Mouse (Mus musculus): ENCODE results near the gene Gm11595. TPM values are rescaled to one million over a fixed set of nuclear protein-coding genes. Genes with fewer than 3 reads are reported as not detected.

Gm11595 gene
- polyA plus RNA-seq, 1 experiment from 2014 or later = not detected

GRCm38 (mm10) chr11:99768410-99768809 lies 4.3 kb downstream of the Gm11595 start:
- Histone ChIP-seq H3K9ac (ENCODE audit: low read length) (no peak overlapping the region), H3K36me3 (ENCODE audit: control insufficient read depth, insufficient read depth, low read length) (no peaks in the 10 kb centered on the region), H3K4me2 (ENCODE audit: low read length) (no peak overlapping the region), H3K27me3 (replicated peaks; ENCODE audit: control insufficient read depth, insufficient read depth, low read length) (no peaks in the 10 kb centered on the region), H3K4me1 (replicated peaks; ENCODE audit: control insufficient read depth, insufficient read depth, low read length) (no peaks in the 10 kb centered on the region), H3K27ac (ENCODE audit: low read depth) (no peak overlapping the region), H3K9me3 (ENCODE audit: control insufficient read depth, low read length) (no peaks in the 10 kb centered on the region), H3K4me3 (ENCODE audit: low read depth, low read length) (no peak overlapping the region)
- ATAC-seq (replicated peaks; ENCODE audit: low FRiP score, low TSS enrichment, low read depth) (no peak), DNase-seq (ENCODE audit: low spot score) (no peak)
- WGBS = 74% methylated on average over 2 of the region's 2 CpGs

DNA sequence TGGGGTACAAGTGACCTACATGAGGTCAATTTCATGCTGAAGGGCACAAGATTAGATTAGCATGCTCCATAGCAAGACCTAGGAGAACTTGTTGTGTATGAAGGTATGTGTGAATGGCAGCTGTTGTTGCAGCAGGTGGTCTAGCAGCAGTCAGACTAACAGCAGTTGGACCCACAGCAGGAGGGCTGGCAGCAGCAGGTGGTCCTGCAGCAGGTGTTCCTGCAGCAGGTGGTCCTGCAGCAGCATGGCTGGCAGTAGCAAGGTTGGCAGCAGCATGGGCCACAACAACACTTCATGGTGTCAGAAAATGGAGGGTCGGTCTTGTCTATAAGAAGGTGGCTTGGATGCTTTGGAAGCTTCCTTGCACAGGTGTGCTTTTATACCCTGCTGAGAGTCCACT lies 13.8 kb downstream of the Gm11595 start:
- DNase-seq (ENCODE audit: low spot score) (no peak), ATAC-seq (replicated peaks; ENCODE audit: low FRiP score, low TSS enrichment, low read depth) (no peak)
- Histone ChIP-seq H3K4me2 (ENCODE audit: low read length) (no peak overlapping the region), H3K9me3 (ENCODE audit: control insufficient read depth, low read length) (no peaks in the 10 kb centered on the region), H3K27ac (ENCODE audit: low read depth) (no peak overlapping the region), H3K36me3 (ENCODE audit: control insufficient read depth, insufficient read depth, low read length) (no peaks in the 10 kb centered on the region), H3K27me3 (replicated peaks; ENCODE audit: control insufficient read depth, insufficient read depth, low read length) (no peaks in the 10 kb centered on the region), H3K4me3 (ENCODE audit: low read depth, low read length) (no peak overlapping the region), H3K9ac (ENCODE audit: low read length) (no peak overlapping the region), H3K4me1 (replicated peaks; ENCODE audit: control insufficient read depth, insufficient read depth, low read length) (no peaks in the 10 kb centered on the region)
- WGBS = 83% methylated on average over 1 of the region's 1 CpGs

DNA sequence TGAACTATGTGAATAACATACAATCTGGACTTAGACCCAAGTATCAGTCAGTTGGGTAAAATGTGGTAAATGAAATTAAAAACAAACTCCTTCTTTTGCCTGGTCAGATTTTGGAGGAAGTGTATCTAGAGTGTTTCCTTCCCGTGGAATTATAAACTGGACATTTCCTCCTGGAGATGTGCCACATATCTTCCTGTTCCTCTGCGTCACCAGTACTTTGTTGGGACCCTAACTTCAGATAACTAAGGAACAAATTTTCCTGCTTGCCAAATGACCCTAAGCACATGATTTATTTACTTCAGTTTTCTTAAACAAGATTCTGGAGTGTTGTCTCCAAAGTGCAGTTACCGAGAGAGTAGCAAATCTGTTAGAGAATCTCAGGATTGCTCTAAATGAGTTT lies 28.7 kb downstream of the Gm11595 start:
- no peak overlapping the region for H3K27ac ChIP-seq (ENCODE audit: low read depth)
- no peak overlapping the region for H3K9ac ChIP-seq (ENCODE audit: low read length)
- 76% methylated on average over 3 of the region's 3 CpGs for WGBS
- H3K4me3 ChIP-seq (ENCODE audit: low read depth, low read length) = no peak overlapping the region
- DNase-seq (ENCODE audit: low spot score) (no peak), ATAC-seq (replicated peaks; ENCODE audit: low FRiP score, low TSS enrichment, low read depth) (no peak)
- H3K27me3 ChIP-seq (replicated peaks; ENCODE audit: control insufficient read depth, insufficient read depth, low read length) = no peaks in the 10 kb centered on the region
- no peaks in the 10 kb centered on the region for H3K9me3 ChIP-seq (ENCODE audit: control insufficient read depth, low read length)
- no peaks in the 10 kb centered on the region for H3K4me1 ChIP-seq (replicated peaks; ENCODE audit: control insufficient read depth, insufficient read depth, low read length)
- no peak overlapping the region for H3K4me2 ChIP-seq (ENCODE audit: low read length)
- no peaks in the 10 kb centered on the region for H3K36me3 ChIP-seq (ENCODE audit: control insufficient read depth, insufficient read depth, low read length)

DNA sequence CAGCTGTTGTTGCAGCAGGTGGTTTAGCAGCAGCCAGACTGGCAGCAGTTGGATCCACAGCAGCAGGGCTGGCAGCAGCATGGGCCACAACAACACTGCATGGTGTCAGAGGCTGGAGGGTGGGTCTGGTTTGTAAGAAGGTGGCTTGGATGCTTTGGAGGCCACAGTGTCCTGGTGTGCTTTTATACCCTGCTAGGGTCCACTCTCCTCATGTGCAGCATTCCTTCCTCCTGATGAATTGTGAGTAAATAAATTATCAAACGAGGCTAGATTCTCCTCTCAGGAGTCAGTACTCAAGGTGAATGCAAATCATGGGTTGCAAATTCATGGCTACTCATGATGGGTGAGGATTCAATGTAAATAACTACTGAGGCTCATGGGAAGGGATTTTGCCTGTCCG lies 38.5 kb downstream of the Gm11595 start, which contains the start of gene Gm14180:
Gene Gm14180 (minus strand): TSS at position 101 of the 400 bp plus-strand sequence.
- 57% methylated on average over 2 of the region's 2 CpGs for WGBS
- no peak within 1 kb of the TSS for H3K27ac ChIP-seq (ENCODE audit: low read depth)

GRCm38 (mm10) chr11:99724061-99724460 lies 48.7 kb downstream of the Gm11595 start:
- no peak overlapping the region for H3K4me2 ChIP-seq (ENCODE audit: low read length)
- no peaks in the 10 kb centered on the region for H3K4me1 ChIP-seq (replicated peaks; ENCODE audit: control insufficient read depth, insufficient read depth, low read length)
- H3K27me3 ChIP-seq (replicated peaks; ENCODE audit: control insufficient read depth, insufficient read depth, low read length) = no peaks in the 10 kb centered on the region
- DNase-seq (ENCODE audit: low spot score) (no peak), ATAC-seq (replicated peaks; ENCODE audit: low FRiP score, low TSS enrichment, low read depth) (no peak)
- H3K36me3 ChIP-seq (ENCODE audit: control insufficient read depth, insufficient read depth, low read length) = no peaks in the 10 kb centered on the region
- H3K9me3 ChIP-seq (ENCODE audit: control insufficient read depth, low read length) = no peaks in the 10 kb centered on the region
- no peak overlapping the region for H3K27ac ChIP-seq (ENCODE audit: low read depth)
- no peak overlapping the region for H3K9ac ChIP-seq (ENCODE audit: low read length)
- WGBS = 92% methylated on average over 2 of the region's 2 CpGs
- H3K4me3 ChIP-seq (ENCODE audit: low read depth, low read length) = no peak overlapping the region

More for the DNA sequence above, 38.5 kb downstream of the Gm11595 start, which contains the start of gene Gm14180:
- H3K4me1 ChIP-seq (replicated peaks; ENCODE audit: control insufficient read depth, insufficient read depth, low read length) = no peaks in the 10 kb centered on the region
- no peaks in the 10 kb centered on the region for H3K27me3 ChIP-seq (replicated peaks; ENCODE audit: control insufficient read depth, insufficient read depth, low read length)
- DNase-seq (ENCODE audit: low spot score) = no peak
- no peak within 1 kb of the TSS for H3K4me2 ChIP-seq (ENCODE audit: low read length)
- H3K9ac ChIP-seq (ENCODE audit: low read length) = no peak within 1 kb of the TSS
- no peaks in the 10 kb centered on the region for H3K36me3 ChIP-seq (ENCODE audit: control insufficient read depth, insufficient read depth, low read length)
- H3K9me3 ChIP-seq (ENCODE audit: control insufficient read depth, low read length) = no peaks in the 10 kb centered on the region
- ATAC-seq (replicated peaks; ENCODE audit: low FRiP score, low TSS enrichment, low read depth) = no peak
- H3K4me3 ChIP-seq (ENCODE audit: low read depth, low read length) = no peak within 1 kb of the TSS

Other genes with a start within 250 kb of the Gm11595 start
- gene Krt40, start 229.8 kb downstream of the Gm11595 start, polyA plus RNA-seq (2014; fragmentation: Nextera tagmentation; extraction: Ambion mirVana) = not detected in 2 replicates
- gene Krtap3-3, start 222.0 kb downstream of the Gm11595 start, polyA plus RNA-seq (2014; fragmentation: Nextera tagmentation; extraction: Ambion mirVana) = not detected in 2 replicates
- gene Krtap3-2, start 216.1 kb downstream of the Gm11595 start, polyA plus RNA-seq (2014; fragmentation: Nextera tagmentation; extraction: Ambion mirVana) = not detected in 2 replicates
- not detected in 2 replicates for gene Gm11939, start 213.4 kb downstream of the Gm11595 start, polyA plus RNA-seq (2014; fragmentation: Nextera tagmentation; extraction: Ambion mirVana)
- not detected in 2 replicates for gene Krtap3-1, start 206.3 kb downstream of the Gm11595 start, polyA plus RNA-seq (2014; fragmentation: Nextera tagmentation; extraction: Ambion mirVana)
- not detected in 2 replicates for gene Krtap1-5, start 191.9 kb downstream of the Gm11595 start, polyA plus RNA-seq (2014; fragmentation: Nextera tagmentation; extraction: Ambion mirVana)
- gene Krtap1-4, start 189.3 kb downstream of the Gm11595 start, polyA plus RNA-seq (2014; fragmentation: Nextera tagmentation; extraction: Ambion mirVana) = not detected in 2 replicates
- not detected in 2 replicates for gene Krtap1-3, start 181.6 kb downstream of the Gm11595 start, polyA plus RNA-seq (2014; fragmentation: Nextera tagmentation; extraction: Ambion mirVana)
- gene Krtap9-3, start 174.8 kb downstream of the Gm11595 start, polyA plus RNA-seq (2014; fragmentation: Nextera tagmentation; extraction: Ambion mirVana) = not detected in 2 replicates
- not detected in 2 replicates for gene Gm11938, start 169.6 kb downstream of the Gm11595 start, polyA plus RNA-seq (2014; fragmentation: Nextera tagmentation; extraction: Ambion mirVana)
- gene Gm11937, start 162.7 kb downstream of the Gm11595 start, polyA plus RNA-seq (2014; fragmentation: Nextera tagmentation; extraction: Ambion mirVana) = not detected in 2 replicates
- gene Krtap2-4, start 158.1 kb downstream of the Gm11595 start, polyA plus RNA-seq (2014; fragmentation: Nextera tagmentation; extraction: Ambion mirVana) = not detected in 2 replicates
- gene Gm11562, start 152.5 kb downstream of the Gm11595 start, polyA plus RNA-seq (2014; fragmentation: Nextera tagmentation; extraction: Ambion mirVana) = not detected in 2 replicates
- gene Krtap4-1, start 144.7 kb downstream of the Gm11595 start, polyA plus RNA-seq (2014; fragmentation: Nextera tagmentation; extraction: Ambion mirVana) = not detected in 2 replicates
- not detected in 2 replicates for gene Krtap4-2, start 137.8 kb downstream of the Gm11595 start, polyA plus RNA-seq (2014; fragmentation: Nextera tagmentation; extraction: Ambion mirVana)
- gene Krtap4-7, start 128.8 kb downstream of the Gm11595 start, polyA plus RNA-seq (2014; fragmentation: Nextera tagmentation; extraction: Ambion mirVana) = not detected in 2 replicates
- gene Gm11555, start 122.7 kb downstream of the Gm11595 start, polyA plus RNA-seq (2014; fragmentation: Nextera tagmentation; extraction: Ambion mirVana) = not detected in 2 replicates
- gene Gm11563, start 114.0 kb downstream of the Gm11595 start, polyA plus RNA-seq (2014; fragmentation: Nextera tagmentation; extraction: Ambion mirVana) = not detected in 2 replicates
- not detected in 2 replicates for gene Krtap4-6, start 107.0 kb downstream of the Gm11595 start, polyA plus RNA-seq (2014; fragmentation: Nextera tagmentation; extraction: Ambion mirVana)
- gene Gm14190, start 82.2 kb downstream of the Gm11595 start, polyA plus RNA-seq (2014; fragmentation: Nextera tagmentation; extraction: Ambion mirVana) = not detected in 2 replicates
- not detected in 2 replicates for gene Gm14180, start 38.6 kb downstream of the Gm11595 start, polyA plus RNA-seq (2014; fragmentation: Nextera tagmentation; extraction: Ambion mirVana)
- gene Krtap4-8, start 7.8 kb upstream of the Gm11595 start, polyA plus RNA-seq (2014; fragmentation: Nextera tagmentation; extraction: Ambion mirVana) = not detected in 2 replicates
- not detected in 2 replicates for gene Krtap4-9, start 12.3 kb upstream of the Gm11595 start, polyA plus RNA-seq (2014; fragmentation: Nextera tagmentation; extraction: Ambion mirVana)
- not detected in 2 replicates for gene Gm11596, start 20.6 kb upstream of the Gm11595 start, polyA plus RNA-seq (2014; fragmentation: Nextera tagmentation; extraction: Ambion mirVana)
- gene Gm11569, start 26.0 kb upstream of the Gm11595 start, polyA plus RNA-seq (2014; fragmentation: Nextera tagmentation; extraction: Ambion mirVana) = not detected in 2 replicates
- gene Gm11554, start 31.5 kb upstream of the Gm11595 start, polyA plus RNA-seq (2014; fragmentation: Nextera tagmentation; extraction: Ambion mirVana) = not detected in 2 replicates
- gene Krtap4-13, start 37.0 kb upstream of the Gm11595 start, polyA plus RNA-seq (2014; fragmentation: Nextera tagmentation; extraction: Ambion mirVana) = not detected in 2 replicates
- not detected in 2 replicates for gene Gm11564, start 42.8 kb upstream of the Gm11595 start, polyA plus RNA-seq (2014; fragmentation: Nextera tagmentation; extraction: Ambion mirVana)
- gene 2300003K06Rik, start 65.2 kb upstream of the Gm11595 start, polyA plus RNA-seq (2014; fragmentation: Nextera tagmentation; extraction: Ambion mirVana) = not detected in 2 replicates
- gene Krtap4-16, start 78.7 kb upstream of the Gm11595 start, polyA plus RNA-seq (2014; fragmentation: Nextera tagmentation; extraction: Ambion mirVana) = 0.19 TPM in 1 of 2 replicates, not detected in the other
- gene Gm11568, start 85.0 kb upstream of the Gm11595 start, polyA plus RNA-seq (2014; fragmentation: Nextera tagmentation; extraction: Ambion mirVana) = not detected in 2 replicates
- not detected in 2 replicates for gene Gm11559, start 91.6 kb upstream of the Gm11595 start, polyA plus RNA-seq (2014; fragmentation: Nextera tagmentation; extraction: Ambion mirVana)
- gene Krtap9-1, start 100.5 kb upstream of the Gm11595 start, polyA plus RNA-seq (2014; fragmentation: Nextera tagmentation; extraction: Ambion mirVana) = not detected in 2 replicates
- gene Gm11567, start 106.3 kb upstream of the Gm11595 start, polyA plus RNA-seq (2014; fragmentation: Nextera tagmentation; extraction: Ambion mirVana) = not detected in 2 replicates
- gene Krtap31-1, start 135.0 kb upstream of the Gm11595 start, polyA plus RNA-seq (2014; fragmentation: Nextera tagmentation; extraction: Ambion mirVana) = not detected in 2 replicates
- not detected in 2 replicates for gene Gm11565, start 141.8 kb upstream of the Gm11595 start, polyA plus RNA-seq (2014; fragmentation: Nextera tagmentation; extraction: Ambion mirVana)
- not detected in 2 replicates for gene Krtap31-2, start 163.4 kb upstream of the Gm11595 start, polyA plus RNA-seq (2014; fragmentation: Nextera tagmentation; extraction: Ambion mirVana)
- not detected in 2 replicates for gene Krtap9-5, start 175.6 kb upstream of the Gm11595 start, polyA plus RNA-seq (2014; fragmentation: Nextera tagmentation; extraction: Ambion mirVana)
- gene Krtap29-1, start 206.1 kb upstream of the Gm11595 start, polyA plus RNA-seq (2014; fragmentation: Nextera tagmentation; extraction: Ambion mirVana) = not detected in 2 replicates
- gene Krtap16-1, start 213.7 kb upstream of the Gm11595 start, polyA plus RNA-seq (2014; fragmentation: Nextera tagmentation; extraction: Ambion mirVana) = not detected in 2 replicates
- not detected in 2 replicates for gene Krtap17-1, start 221.1 kb upstream of the Gm11595 start, polyA plus RNA-seq (2014; fragmentation: Nextera tagmentation; extraction: Ambion mirVana)
- gene Krt33a, start 243.3 kb upstream of the Gm11595 start, polyA plus RNA-seq (2014; fragmentation: Nextera tagmentation; extraction: Ambion mirVana) = not detected in 2 replicates